In the genomic region with DNA sequence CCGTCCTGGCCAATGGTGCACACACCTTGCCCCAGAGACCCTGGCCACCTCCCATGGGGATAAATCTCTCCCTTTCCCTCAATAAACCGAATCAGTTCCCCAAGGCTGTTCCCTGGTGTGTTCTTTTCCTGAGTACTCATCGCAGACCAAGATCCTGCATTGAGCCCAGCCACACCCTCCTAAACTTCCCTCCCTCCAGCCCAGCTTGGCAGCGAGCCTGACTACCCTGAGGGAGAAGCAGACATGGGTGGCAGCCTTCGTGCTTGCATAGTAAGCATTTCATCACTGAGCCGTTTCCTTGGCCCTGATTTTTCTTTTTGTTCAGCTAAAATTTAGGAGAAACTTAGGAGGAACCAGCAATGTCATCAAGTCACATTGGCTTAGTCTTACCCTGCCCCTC, we compare ENCODE assay signal across 12 mouse cellular contexts. TPM values are rescaled to one million over a fixed set of nuclear protein-coding genes. Genes with fewer than 3 reads are reported as not detected.
DNase-seq lines count a peak whose midpoint lies in the region; ATAC-seq lines count a peak whose summit lies in the region.
"Had no signal": no experiment of that assay in that cellular context is flagged by ENCODE, and none has a peak within 500 bp of the region (broad histone marks: within the 10 kb centered on the region; RNA-seq: fewer than 3 reads in every experiment).

No protein-coding gene starts in this region.

- 30% methylated on average over 6 of the region's 6 CpGs for WGBS in lung, embryonic 16.5 days

- H3K4me3 ChIP-seq in lung, embryonic 16.5 days (ENCODE audit: low read length), result no peak overlapping the region
- H3K4me3 ChIP-seq: left cerebral cortex, adult 2 months had no signal

- H3K27me3 ChIP-seq in lung, embryonic 16.5 days (ENCODE audit: control insufficient read depth, insufficient read depth, low read depth, low read length), result no peaks in the 10 kb centered on the region

- H3K4me1 ChIP-seq in lung, embryonic 16.5 days (replicated peaks; ENCODE audit: control insufficient read depth, insufficient read depth, low read length), result peaks cover 17% of the 10 kb centered on the region

- peak; percentile 79 for DNase-seq in adrenal gland, adult 2 months
- no peak for DNase-seq in adrenal gland, postnatal 4 days (ENCODE audit: low spot score in 2 of 2)
- DNase-seq in urinary bladder, adult 2 months (ENCODE audit: low spot score), result peak; percentile 30
- no peak for DNase-seq in urinary bladder, postnatal 4 days (ENCODE audit: low spot score in 2 of 2)
- DNase-seq in retina, postnatal 1 day, result no peak
- DNase-seq in left cerebral cortex, postnatal 4 days, result no peak
- DNase-seq: cerebellum, adult 2 months; thymus, postnatal 36 days had no signal

- peak; percentile 37; the same call in 1 of the 2 replicates for ATAC-seq in lung, embryonic 16.5 days (ENCODE audit: low read depth)
- ATAC-seq in erythroid progenitor cell, adult 5-6 weeks (replicated peaks; ENCODE audit: low FRiP score, poor library complexity, severe bottlenecking), result no peak

- no peak overlapping the region for H3K9ac ChIP-seq in lung, embryonic 16.5 days (ENCODE audit: low read length)

- no peaks in the 10 kb centered on the region for H3K9me3 ChIP-seq in lung, embryonic 16.5 days (ENCODE audit: control insufficient read depth, low read length)

- no peaks in the 10 kb centered on the region for H3K36me3 ChIP-seq in lung, embryonic 16.5 days (ENCODE audit: control insufficient read depth, insufficient read depth, low read length)

- H3K27ac ChIP-seq in lung, embryonic 16.5 days (ENCODE audit: low read length), result peak overlapping the region; percentile 70; the same call in 1 of the 2 replicates
- H3K27ac ChIP-seq: left cerebral cortex, adult 2 months had no signal

- no peak overlapping the region for H3K4me2 ChIP-seq in lung, embryonic 16.5 days (ENCODE audit: low read depth, low read length)

- intact Hi-C loops in left cerebral cortex, postnatal 4 days (cut with DNase I), result no loop called here

RNA-seq across cellular contexts. Expression of gene Cbr2, which starts 1.6 kb away (rescaled TPM):
- total RNA-seq in adrenal gland, adult 2 months (2021), result 10 to 100 TPM in 1 of 2 experiments, 1 to 10 TPM in 1; 8.3 to 10.6 TPM
- polyA plus RNA-seq in adrenal gland, adult 2 months (2012; rRNA removed), result 52.6 and 54.2 TPM in 2 replicates
- total RNA-seq in adrenal gland, postnatal 4 days (2021), result 1 to 10 TPM; 7.4 to 7.8 TPM
- polyA plus RNA-seq in urinary bladder, adult 2 months (2012; rRNA removed), result 349 and 361 TPM in 2 replicates
- 194 and 348 TPM in 2 replicates for polyA plus RNA-seq in lung, embryonic 16.5 days (2015; fragmentation: Nextera tagmentation; extraction: Ambion mirVana)
- total RNA-seq in erythroid progenitor cell, adult 5-6 weeks (2015; ENCODE audit: low replicate concordance), result 21.8 and 23.4 TPM in 2 replicates
- not detected in 2 replicates for total RNA-seq in erythroid progenitor cell, adult 5-6 weeks (2017; ENCODE audit: low replicate concordance)
- 1 to 10 TPM; 2.9 to 3.0 TPM for total RNA-seq in left cerebral cortex, postnatal 4 days (2021)
- total RNA-seq: hematopoietic stem cell, adult 5-6 weeks had no signal

RNA-seq across cellular contexts. Expression of gene Dcxr, which starts 6.4 kb away (rescaled TPM):
- 100 to 1,000 TPM in 1 of 2 experiments, 10 to 100 TPM in 1; 41.4 to 122 TPM for total RNA-seq in adrenal gland, adult 2 months (2021)
- polyA plus RNA-seq in adrenal gland, adult 2 months (2012; rRNA removed), result 136 and 150 TPM in 2 replicates
- total RNA-seq in adrenal gland, postnatal 4 days (2021), result 10 to 100 TPM; 40.9 to 43.3 TPM
- 58.1 and 60.6 TPM in 2 replicates for polyA plus RNA-seq in urinary bladder, adult 2 months (2012; rRNA removed)
- 69.5 and 92.2 TPM in 2 replicates for polyA plus RNA-seq in lung, embryonic 16.5 days (2015; fragmentation: Nextera tagmentation; extraction: Ambion mirVana)
- total RNA-seq in erythroid progenitor cell, adult 5-6 weeks (2015; ENCODE audit: low replicate concordance), result 3.6 TPM in 1 of 2 replicates, not detected in the other
- 7.2 TPM in 1 of 2 replicates, not detected in the other for total RNA-seq in erythroid progenitor cell, adult 5-6 weeks (2017; ENCODE audit: low replicate concordance)
- 1 to 10 TPM; 2.5 to 3.2 TPM for total RNA-seq in left cerebral cortex, postnatal 4 days (2021)

RNA-seq across cellular contexts. Expression of gene Rac3, which starts 12.3 kb away (rescaled TPM):
- 10 to 100 TPM; 13.7 to 15.9 TPM for total RNA-seq in adrenal gland, adult 2 months (2021)
- polyA plus RNA-seq in adrenal gland, adult 2 months (2012; rRNA removed), result 21.1 and 25.6 TPM in 2 replicates
- total RNA-seq in adrenal gland, postnatal 4 days (2021), result 10 to 100 TPM; 12.7 to 17.4 TPM
- 14.6 and 17.4 TPM in 2 replicates for polyA plus RNA-seq in urinary bladder, adult 2 months (2012; rRNA removed)
- 53.5 and 54.2 TPM in 2 replicates for polyA plus RNA-seq in lung, embryonic 16.5 days (2015; fragmentation: Nextera tagmentation; extraction: Ambion mirVana)
- not detected in 2 replicates for total RNA-seq in erythroid progenitor cell, adult 5-6 weeks (2015; ENCODE audit: low replicate concordance)
- total RNA-seq in erythroid progenitor cell, adult 5-6 weeks (2017; ENCODE audit: low replicate concordance), result 1.3 and 3.5 TPM in 2 replicates
- total RNA-seq in left cerebral cortex, postnatal 4 days (2021), result 100 to 1,000 TPM; 505 to 551 TPM
- total RNA-seq: hematopoietic stem cell, adult 5-6 weeks had no signal

RNA-seq across cellular contexts. Expression of gene Lrrc45, which starts 19.8 kb away (rescaled TPM):
- 10 to 100 TPM; 21.9 to 25.3 TPM for total RNA-seq in adrenal gland, adult 2 months (2021)
- polyA plus RNA-seq in adrenal gland, adult 2 months (2012; rRNA removed), result 34.2 and 40.1 TPM in 2 replicates
- total RNA-seq in adrenal gland, postnatal 4 days (2021), result 10 to 100 TPM; 44.2 to 44.8 TPM
- polyA plus RNA-seq in urinary bladder, adult 2 months (2012; rRNA removed), result 54.6 and 66.6 TPM in 2 replicates
- 58.2 and 63.9 TPM in 2 replicates for polyA plus RNA-seq in lung, embryonic 16.5 days (2015; fragmentation: Nextera tagmentation; extraction: Ambion mirVana)
- 3.4 and 6.1 TPM in 2 replicates for total RNA-seq in erythroid progenitor cell, adult 5-6 weeks (2015; ENCODE audit: low replicate concordance)
- total RNA-seq in erythroid progenitor cell, adult 5-6 weeks (2017; ENCODE audit: low replicate concordance), result 12.3 and 12.9 TPM in 2 replicates
- total RNA-seq in left cerebral cortex, postnatal 4 days (2021), result 10 to 100 TPM; 76.4 to 78.9 TPM

RNA-seq across cellular contexts. Expression of gene Cenpx, which starts 20.0 kb away (rescaled TPM):
- total RNA-seq in adrenal gland, adult 2 months (2021), result 10 to 100 TPM; 54.0 to 63.5 TPM
- 86.0 and 90.2 TPM in 2 replicates for polyA plus RNA-seq in adrenal gland, adult 2 months (2012; rRNA removed)
- 10 to 100 TPM; 49.5 to 52.5 TPM for total RNA-seq in adrenal gland, postnatal 4 days (2021)
- 62.3 and 76.0 TPM in 2 replicates for polyA plus RNA-seq in urinary bladder, adult 2 months (2012; rRNA removed)
- polyA plus RNA-seq in lung, embryonic 16.5 days (2015; fragmentation: Nextera tagmentation; extraction: Ambion mirVana), result 156 and 170 TPM in 2 replicates
- total RNA-seq in erythroid progenitor cell, adult 5-6 weeks (2015; ENCODE audit: low replicate concordance), result 7.1 and 35.3 TPM in 2 replicates
- 15.0 and 21.2 TPM in 2 replicates for total RNA-seq in erythroid progenitor cell, adult 5-6 weeks (2017; ENCODE audit: low replicate concordance)
- total RNA-seq in left cerebral cortex, postnatal 4 days (2021), result 10 to 100 TPM; 31.2 to 35.1 TPM

Comparison
In these comparisons a context has a peak if more than half of its experiments do, and no peak if none do; other contexts are left out.
1. DNase-seq: peak in adrenal gland, adult 2 months (single experiment) and urinary bladder, adult 2 months (single experiment); none in adrenal gland, postnatal 4 days (0 of 2), urinary bladder, postnatal 4 days (0 of 2), retina, postnatal 1 day (single experiment) and left cerebral cortex, postnatal 4 days (single experiment).
2. RNA of gene Dcxr, which starts 6.4 kb away (total RNA-seq): 41.4 to 122 TPM in adrenal gland, adult 2 months and 40.9 to 43.3 TPM in adrenal gland, postnatal 4 days; 2.5 to 3.2 TPM in left cerebral cortex, postnatal 4 days and 3.6 to 7.2 TPM in erythroid progenitor cell, adult 5-6 weeks; every median in the first group is over 4 times any median in the second.
3. RNA of gene Rac3, which starts 12.3 kb away (total RNA-seq): 505 to 551 TPM in left cerebral cortex, postnatal 4 days; 12.7 to 17.4 TPM in adrenal gland, postnatal 4 days, 13.7 to 15.9 TPM in adrenal gland, adult 2 months and 1.3 to 3.5 TPM in erythroid progenitor cell, adult 5-6 weeks; every median in the first group is over 10 times any median in the second.